Mouse (Mus musculus) heart, postnatal 10 days (tissue): Measurements from ENCODE around the gene H3f3a. TPM values are rescaled to one million over a fixed set of nuclear protein-coding genes. Genes with fewer than 3 reads are reported as not detected.
A peak's percentile ranks its signal among the peaks of the same experiment; 100 is the strongest.

Experiments
- DNase-seq, 2 experiments: peaks; one replicate each; pipeline ENCODE4 v3.0.0; 2021
- intact Hi-C: fragments of 180-260 bp; cut with DNase I; formaldehyde crosslinking; loops from one replicate; pipeline ENCODE4 v1.15.1; 2025
- total RNA-seq, 2 experiments: library from RNA; stranded (reverse); gene quantifications; 2 replicates each; pipeline ENCODE4 v1.2.3; 2021

Gene H3f3a
- total RNA-seq, 2 experiments from 2014 or later, result 868 to 930 TPM

- intact Hi-C loops, result no loop called here
Measured at GRCm38 (mm10) chr1:180791821-180792480, 21.8 kb downstream of the H3f3a start.

GRCm38 (mm10) chr1:180783580-180783928 is 30.2 kb downstream of the H3f3a start:
- intact Hi-C loops, result no loop called here
- no peak for DNase-seq

More at GRCm38 (mm10) chr1:180791821-180792480, 21.8 kb downstream of the H3f3a start:
- DNase-seq, result no peak

GRCm38 (mm10) chr1:180782906-180783579 is 30.7 kb downstream of the H3f3a start:
- intact Hi-C loops, result no loop called here
- no peak for DNase-seq

GRCm38 (mm10) chr1:180781250-180781649 is 32.5 kb downstream of the H3f3a start:
- intact Hi-C loops, result no loop called here
- no peak for DNase-seq

GRCm38 (mm10) chr1:180780291-180780690 is 33.5 kb downstream of the H3f3a start:
- intact Hi-C loops, result no loop called here
- DNase-seq, result no peak

- intact Hi-C loops, result loop anchor here (2.0 kb wide), 2 partner anchors 32 to 70 kb away; no protein-coding TSS in a partner anchor
- no peak for DNase-seq
Measured at GRCm38 (mm10) chr1:180778941-180779340, 34.8 kb downstream of the H3f3a start.

GRCm38 (mm10) chr1:180778403-180778754 is 35.4 kb downstream of the H3f3a start:
- intact Hi-C loops, result loop anchor here (2.0 kb wide), 2 partner anchors 32 to 70 kb away; no protein-coding TSS in a partner anchor
- DNase-seq, result no peak

- intact Hi-C loops, result loop anchor here (2.0 kb wide), 2 partner anchors 33 to 71 kb away; no protein-coding TSS in a partner anchor
- peak; percentile 91 to 92 for DNase-seq
Measured at GRCm38 (mm10) chr1:180777660-180778402, 35.9 kb downstream of the H3f3a start.

GRCm38 (mm10) chr1:180777289-180777659 is 36.5 kb downstream of the H3f3a start:
- intact Hi-C loops, result no loop called here
- DNase-seq, result no peak

GRCm38 (mm10) chr1:180776494-180776893 is 37.2 kb downstream of the H3f3a start:
- DNase-seq, result no peak
- intact Hi-C loops, result no loop called here

GRCm38 (mm10) chr1:180775849-180776493 is 37.8 kb downstream of the H3f3a start:
- intact Hi-C loops, result no loop called here
- DNase-seq, result no peak

- intact Hi-C loops, result no loop called here
Measured at GRCm38 (mm10) chr1:180775317-180775716, 38.4 kb downstream of the H3f3a start.

GRCm38 (mm10) chr1:180774664-180775063 is 39.1 kb downstream of the H3f3a start:
- intact Hi-C loops, result no loop called here
- no peak for DNase-seq

More at GRCm38 (mm10) chr1:180775317-180775716, 38.4 kb downstream of the H3f3a start:
- DNase-seq, result no peak

GRCm38 (mm10) chr1:180772291-180772690 is 41.5 kb downstream of the H3f3a start:
- intact Hi-C loops, result no loop called here
- DNase-seq, result no peak

- DNase-seq, result no peak
- intact Hi-C loops, result no loop called here
Measured at GRCm38 (mm10) chr1:180771722-180772121, 42.0 kb downstream of the H3f3a start.

- no peak for DNase-seq
- intact Hi-C loops, result no loop called here
Measured at GRCm38 (mm10) chr1:180771306-180771705, 42.4 kb downstream of the H3f3a start.

GRCm38 (mm10) chr1:180768334-180769168 is 45.2 kb downstream of the H3f3a start:
- intact Hi-C loops, result loop anchor here (2.0 to 5.0 kb wide), 2 partner anchors 44 to 94 kb away; partner anchors contain the start of gene H3f3a
- peak; percentile 89 to 90 for DNase-seq

- intact Hi-C loops, result loop anchor here (2.0 to 5.0 kb wide), 2 partner anchors 45 to 95 kb away; partner anchors contain the start of gene H3f3a
- no peak for DNase-seq
Measured at GRCm38 (mm10) chr1:180767541-180768333, 46.0 kb downstream of the H3f3a start.

- intact Hi-C loops, result loop anchor here (5.0 kb wide), 1 partner anchor 96 kb away; no protein-coding TSS in a partner anchor
- DNase-seq, result no peak
Measured at GRCm38 (mm10) chr1:180766557-180766956, 47.2 kb downstream of the H3f3a start.
